Mouse (Mus musculus): ENCODE measurements around the gene Armh3. TPM values are rescaled to one million over a fixed set of nuclear protein-coding genes. Genes with fewer than 3 reads are reported as not detected.
A peak's percentile ranks its signal among the peaks of the same experiment; 100 is the strongest.

Gene Armh3
- total and polyA plus RNA-seq, 3 experiments = 13.9 to 14.6 (median 14.2) TPM

GRCm38 (mm10) chr19:46044271-46044992 lies 46.1 kb upstream of the Armh3 start, which contains the start of gene Pprc1:
Pprc1 (plus strand) TSS chr19:46044886.
- H3K9ac ChIP-seq (ENCODE audit: low read depth, low read length) = peak within 1 kb of the TSS; percentile 96
- no peaks in the 10 kb centered on the region for H3K27me3 ChIP-seq (ENCODE audit: control insufficient read depth, insufficient read depth, low read length)
- intact Hi-C loops (cut with DNase I) = loop anchor here (5.0 kb wide), 1 partner anchor 42 kb away; the partner anchor contains the start of gene Hps6
- peaks cover 13% of the 10 kb centered on the region for H3K36me3 ChIP-seq (ENCODE audit: control insufficient read depth, insufficient read depth, low read length)
- peak within 1 kb of the TSS; percentile 98 for H3K27ac ChIP-seq
- peaks cover 26% of the 10 kb centered on the region for H3K4me1 ChIP-seq (ENCODE audit: control insufficient read depth, insufficient read depth, low read length)
- H3K79me2 ChIP-seq (replicated peaks; ENCODE audit: control insufficient read depth, insufficient read depth, low read length) = peaks cover 7% of the 10 kb centered on the region; the same call in 1 of the 2 replicates
- TF ChIP-seq POLR2A (IDR thresholded peaks at IDR 0.05; ENCODE audit: insufficient read depth, low read depth, low read length) (no peak), EP300 (IDR thresholded peaks at IDR 0.05; ENCODE audit: insufficient read depth, low read depth, low read length) (no peak), CTCF (IDR thresholded peaks at IDR 0.05) (no peak)
- under 1% methylated on average over 34 of the region's 34 CpGs for WGBS
- peak; percentile 53 to 57 for DNase-seq
- H3K4me3 ChIP-seq = peak within 1 kb of the TSS; percentile 76

- Histone ChIP-seq H3K79me2 (replicated peaks; ENCODE audit: control insufficient read depth, insufficient read depth, low read length) (peaks cover 7% of the 10 kb centered on the region; the same call in 1 of the 2 replicates), H3K27me3 (ENCODE audit: control insufficient read depth, insufficient read depth, low read length) (no peaks in the 10 kb centered on the region), H3K4me3 (no peak overlapping the region; the same call in 1 of the 2 replicates), H3K4me1 (ENCODE audit: control insufficient read depth, insufficient read depth, low read length) (peaks cover 29% of the 10 kb centered on the region), H3K9ac (ENCODE audit: low read depth, low read length) (no peak overlapping the region), H3K36me3 (ENCODE audit: control insufficient read depth, insufficient read depth, low read length) (peaks cover 13% of the 10 kb centered on the region), H3K27ac (peak overlapping the region; percentile 98; the same call in 1 of the 2 replicates)
- intact Hi-C loops (cut with DNase I) = loop anchor here (5.0 kb wide), 1 partner anchor 41 kb away; the partner anchor contains the start of gene Hps6
- TF ChIP-seq CTCF (IDR thresholded peaks at IDR 0.05) (no peak), POLR2A (IDR thresholded peaks at IDR 0.05; ENCODE audit: insufficient read depth, low read depth, low read length) (no peak), EP300 (IDR thresholded peaks at IDR 0.05; ENCODE audit: insufficient read depth, low read depth, low read length) (no peak)
- WGBS = 36% methylated on average over 7 of the region's 7 CpGs
- DNase-seq = peak; percentile 54 to 61
Observed at GRCm38 (mm10) chr19:46043380-46043779, 45.1 kb upstream of the Armh3 start.

GRCm38 (mm10) chr19:46042476-46043011 lies 44.3 kb upstream of the Armh3 start:
- Histone ChIP-seq H3K36me3 (ENCODE audit: control insufficient read depth, insufficient read depth, low read length) (peaks cover 13% of the 10 kb centered on the region), H3K4me1 (ENCODE audit: control insufficient read depth, insufficient read depth, low read length) (peaks cover 29% of the 10 kb centered on the region), H3K27ac (peak overlapping the region; percentile 65), H3K9ac (ENCODE audit: low read depth, low read length) (peak overlapping the region; percentile 21), H3K27me3 (ENCODE audit: control insufficient read depth, insufficient read depth, low read length) (no peaks in the 10 kb centered on the region), H3K4me3 (peak overlapping the region; percentile 20; the same call in 1 of the 2 replicates), H3K79me2 (replicated peaks; ENCODE audit: control insufficient read depth, insufficient read depth, low read length) (peaks cover 7% of the 10 kb centered on the region; the same call in 1 of the 2 replicates)
- intact Hi-C loops (cut with DNase I) = loop anchor here (5.0 kb wide), 1 partner anchor 40 kb away; the partner anchor contains the start of gene Hps6
- WGBS = 8% methylated on average over 6 of the region's 6 CpGs
- no peak for TF ChIP-seq CTCF (IDR thresholded peaks at IDR 0.05)
- 0 out of 2 replicates have a peak, but pooled peaks have one; percentile 14 for TF ChIP-seq POLR2A (IDR thresholded peaks at IDR 0.05; ENCODE audit: insufficient read depth, low read depth, low read length)
- DNase-seq = peak; percentile 39 to 44

GRCm38 (mm10) chr19:46041933-46042475 lies 43.7 kb upstream of the Armh3 start:
- Histone ChIP-seq H3K4me3 (peak overlapping the region; percentile 20; the same call in 1 of the 2 replicates), H3K27ac (peak overlapping the region; percentile 65), H3K79me2 (replicated peaks; ENCODE audit: control insufficient read depth, insufficient read depth, low read length) (peaks cover 7% of the 10 kb centered on the region), H3K9ac (ENCODE audit: low read depth, low read length) (peak overlapping the region; percentile 46), H3K4me1 (ENCODE audit: control insufficient read depth, insufficient read depth, low read length) (peaks cover 35% of the 10 kb centered on the region), H3K27me3 (ENCODE audit: control insufficient read depth, insufficient read depth, low read length) (no peaks in the 10 kb centered on the region), H3K36me3 (ENCODE audit: control insufficient read depth, insufficient read depth, low read length) (peaks cover 13% of the 10 kb centered on the region)
- peak; percentile 84 to 86 for DNase-seq
- no peak for TF ChIP-seq EP300 (IDR thresholded peaks at IDR 0.05; ENCODE audit: insufficient read depth, low read depth, low read length)
- no peak for TF ChIP-seq POLR2A (IDR thresholded peaks at IDR 0.05; ENCODE audit: insufficient read depth, low read depth, low read length)
- TF ChIP-seq CTCF (IDR thresholded peaks at IDR 0.05) = no peak
- 2% methylated on average over 12 of the region's 14 CpGs for WGBS
- intact Hi-C loops (cut with DNase I) = loop anchor here (5.0 kb wide), 1 partner anchor 40 kb away; the partner anchor contains the start of gene Hps6

GRCm38 (mm10) chr19:46041299-46041932 lies 43.1 kb upstream of the Armh3 start:
- TF ChIP-seq EP300 (IDR thresholded peaks at IDR 0.05; ENCODE audit: insufficient read depth, low read depth, low read length) (no peak), POLR2A (IDR thresholded peaks at IDR 0.05; ENCODE audit: insufficient read depth, low read depth, low read length) (no peak), CTCF (IDR thresholded peaks at IDR 0.05) (no peak)
- intact Hi-C loops (cut with DNase I) = loop anchor here (5.0 kb wide), 1 partner anchor 39 kb away; the partner anchor contains the start of gene Hps6
- Histone ChIP-seq H3K27ac (peak overlapping the region; percentile 65), H3K4me3 (peak overlapping the region; percentile 19; the same call in 1 of the 2 replicates), H3K36me3 (ENCODE audit: control insufficient read depth, insufficient read depth, low read length) (peaks cover 13% of the 10 kb centered on the region), H3K9ac (ENCODE audit: low read depth, low read length) (peak overlapping the region; percentile 46), H3K4me1 (ENCODE audit: control insufficient read depth, insufficient read depth, low read length) (peaks cover 35% of the 10 kb centered on the region), H3K79me2 (replicated peaks; ENCODE audit: control insufficient read depth, insufficient read depth, low read length) (peaks cover 7% of the 10 kb centered on the region), H3K27me3 (ENCODE audit: control insufficient read depth, insufficient read depth, low read length) (no peaks in the 10 kb centered on the region)
- peak; percentile 34 to 37 for DNase-seq
- WGBS = 21% methylated on average over 7 of the region's 7 CpGs
